Mouse (Mus musculus) midbrain, embryonic 12.5 days (tissue): ENCODE data around the gene Mcemp1. TPM values are rescaled to one million over a fixed set of nuclear protein-coding genes. Genes with fewer than 3 reads are reported as not detected.
A peak's percentile ranks its signal among the peaks of the same experiment; 100 is the strongest.

Experiments
- ATAC-seq: fragments of 200-750 bp; cut with Nextera tagmentation; 2 replicates; pipeline ENCODE4 v1.8.0; 2017; ENCODE audit warnings: low read depth, moderate TSS enrichment, moderate library complexity; ENCODE audit not compliant: low FRiP score
- H3K27ac ChIP-seq: fragments of 300-500 bp; sonication (generic); replicated peaks from 2 replicates; pipeline ENCODE4 v1.5.1; 2016; ENCODE audit warnings: mild to moderate bottlenecking
- H3K27me3 ChIP-seq: fragments of 300-500 bp; sonication (generic); 2 replicates; pipeline ENCODE4 v1.6.1; 2016; ENCODE audit warnings: mild to moderate bottlenecking
- H3K36me3 ChIP-seq: fragments of 300-500 bp; sonication (generic); 2 replicates; pipeline ENCODE4 v1.6.1; 2016
- H3K4me1 ChIP-seq: fragments of 300-500 bp; sonication (generic); 2 replicates; pipeline ENCODE4 v1.6.1; 2016
- H3K4me2 ChIP-seq: fragments of 300-500 bp; sonication (generic); replicated peaks from 2 replicates; pipeline ENCODE4 v1.6.1; 2016; ENCODE audit warnings: mild to moderate bottlenecking, moderate library complexity
- H3K4me3 ChIP-seq: fragments of 300-500 bp; sonication (generic); 2 replicates; pipeline ENCODE4 v1.5.1; 2016; ENCODE audit warnings: mild to moderate bottlenecking
- H3K9ac ChIP-seq: fragments of 300-500 bp; sonication (generic); replicated peaks from 2 replicates; pipeline ENCODE4 v1.6.1; 2016; ENCODE audit warnings: mild to moderate bottlenecking, moderate library complexity
- H3K9me3 ChIP-seq: fragments of 300-500 bp; sonication (generic); 2 replicates; pipeline ENCODE4 v1.6.1; 2016; ENCODE audit warnings: mild to moderate bottlenecking
- WGBS: fragments of 180-500 bp; shearing (Covaris S2); methylation state at CpG from one replicate; pipeline ENCODE4 v1.1.7; 2016; 5-methylcytosine and 5-hydroxymethylcytosine counted together
- polyA plus RNA-seq: library from polyadenylated mRNA; unstranded; fragments of >200 nt; fragmentation: Nextera tagmentation; extraction: Ambion mirVana; gene quantifications from 2 replicates; pipeline ENCODE4 v1.2.1, GENCODE M21; 2016

Mcemp1 gene
- polyA plus RNA-seq, 1 experiment from 2014 or later = not detected

DNA sequence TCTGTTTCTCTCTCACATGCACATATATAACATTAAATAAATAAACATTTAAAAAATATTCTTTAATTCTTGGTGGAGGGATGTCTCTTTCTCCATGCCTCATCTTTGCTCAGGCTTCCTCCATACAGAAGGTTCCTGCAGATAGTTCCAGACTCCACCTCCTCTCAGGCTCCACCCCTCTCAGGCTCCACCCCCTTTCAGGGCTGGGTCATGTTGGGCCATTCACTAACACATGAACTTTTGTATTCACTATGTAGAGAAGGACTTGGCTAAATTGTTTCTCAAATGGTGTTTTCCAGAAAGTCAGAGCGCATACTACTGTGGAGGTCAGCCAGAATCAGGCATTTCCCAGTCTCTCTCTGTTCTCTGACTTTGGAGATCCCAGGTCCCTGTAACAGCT, 35.9 kb downstream of the Mcemp1 start:
- Histone ChIP-seq H3K27me3 (no peaks in the 10 kb centered on the region), H3K4me1 (no peaks in the 10 kb centered on the region), H3K36me3 (no peaks in the 10 kb centered on the region), H3K9ac (no peak overlapping the region), H3K4me3 (no peak overlapping the region), H3K27ac (no peak overlapping the region), H3K4me2 (no peak overlapping the region), H3K9me3 (no peaks in the 10 kb centered on the region)
- WGBS = 90% methylated on average over 1 of the region's 1 CpGs
- no peak for ATAC-seq

DNA sequence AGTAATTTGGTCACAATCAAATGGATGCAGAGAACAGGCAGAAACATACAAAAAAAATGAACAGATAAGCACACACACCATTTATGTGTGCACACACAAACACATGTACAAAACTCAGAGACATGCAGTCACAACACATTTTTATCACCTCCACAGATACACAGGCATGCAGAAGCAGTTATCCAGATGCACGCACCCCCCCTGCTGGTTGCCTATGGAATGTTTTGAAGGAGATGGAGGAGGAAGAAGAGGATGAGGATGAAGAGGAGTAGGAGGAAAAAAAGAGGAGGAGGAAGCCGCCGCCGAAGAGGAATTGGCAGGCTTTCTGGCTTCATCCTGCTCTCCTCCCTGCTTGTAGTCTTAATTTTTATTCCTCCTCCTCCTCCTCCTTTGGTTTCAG, 40.2 kb downstream of the Mcemp1 start:
- H3K9me3 ChIP-seq = no peaks in the 10 kb centered on the region
- H3K4me3 ChIP-seq = no peak overlapping the region
- H3K4me2 ChIP-seq = no peak overlapping the region
- H3K36me3 ChIP-seq = no peaks in the 10 kb centered on the region
- ATAC-seq = no peak
- WGBS = 64% methylated on average over 4 of the region's 4 CpGs
- no peak overlapping the region for H3K9ac ChIP-seq
- H3K27me3 ChIP-seq = no peaks in the 10 kb centered on the region
- H3K4me1 ChIP-seq = no peaks in the 10 kb centered on the region
- H3K27ac ChIP-seq = no peak overlapping the region

DNA sequence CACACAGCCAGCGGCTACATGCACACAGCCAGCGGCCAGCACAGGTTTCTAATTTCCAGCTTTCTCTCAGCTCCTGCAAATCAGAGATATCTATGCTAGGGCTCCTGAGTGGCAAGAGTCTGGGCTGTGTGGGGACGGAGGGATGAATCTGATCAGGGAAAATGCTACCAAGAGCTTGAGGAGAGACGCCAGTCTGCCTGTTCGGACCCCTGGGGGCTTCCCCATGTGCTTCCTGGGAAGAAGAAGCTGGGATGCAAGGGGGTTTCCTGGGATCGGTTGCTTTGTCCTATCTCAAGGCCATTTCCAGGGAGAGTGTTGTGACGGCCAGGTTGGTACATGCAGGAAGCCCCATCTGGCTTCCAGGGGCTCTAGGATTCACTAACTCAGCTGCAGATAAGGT, 42.1 kb downstream of the Mcemp1 start:
- H3K27me3 ChIP-seq = no peaks in the 10 kb centered on the region
- no peak overlapping the region for H3K4me3 ChIP-seq
- 71% methylated on average over 7 of the region's 7 CpGs for WGBS
- no peak overlapping the region for H3K9ac ChIP-seq
- no peak overlapping the region for H3K4me2 ChIP-seq
- H3K36me3 ChIP-seq = no peaks in the 10 kb centered on the region
- ATAC-seq = no peak
- H3K27ac ChIP-seq = no peak overlapping the region
- no peaks in the 10 kb centered on the region for H3K9me3 ChIP-seq
- no peaks in the 10 kb centered on the region for H3K4me1 ChIP-seq

DNA sequence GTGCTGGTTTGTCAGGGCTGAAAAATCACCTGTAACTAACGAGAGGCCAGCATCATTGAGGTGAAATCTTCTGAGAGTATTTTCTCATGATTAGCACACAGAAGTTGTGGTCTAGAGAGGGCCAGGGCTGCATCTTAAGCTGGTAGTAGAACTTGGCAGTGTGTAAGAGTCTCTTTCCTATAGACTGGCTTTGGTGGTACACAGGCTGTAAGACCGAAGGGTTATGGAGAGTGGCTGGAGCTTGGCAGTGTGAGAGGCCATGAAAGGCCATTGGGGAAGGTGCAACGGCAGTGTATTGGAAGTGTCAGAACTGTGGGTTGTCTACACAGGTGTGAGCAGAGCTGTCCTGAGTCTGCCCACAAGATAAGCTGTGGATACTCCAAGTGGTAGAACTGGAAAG, 44.8 kb downstream of the Mcemp1 start:
- Histone ChIP-seq H3K9me3 (no peaks in the 10 kb centered on the region), H3K27me3 (no peaks in the 10 kb centered on the region), H3K4me3 (no peak overlapping the region), H3K9ac (no peak overlapping the region), H3K4me2 (no peak overlapping the region), H3K4me1 (no peaks in the 10 kb centered on the region), H3K27ac (no peak overlapping the region), H3K36me3 (no peaks in the 10 kb centered on the region)
- no peak for ATAC-seq
- 83% methylated on average over 3 of the region's 3 CpGs for WGBS

DNA sequence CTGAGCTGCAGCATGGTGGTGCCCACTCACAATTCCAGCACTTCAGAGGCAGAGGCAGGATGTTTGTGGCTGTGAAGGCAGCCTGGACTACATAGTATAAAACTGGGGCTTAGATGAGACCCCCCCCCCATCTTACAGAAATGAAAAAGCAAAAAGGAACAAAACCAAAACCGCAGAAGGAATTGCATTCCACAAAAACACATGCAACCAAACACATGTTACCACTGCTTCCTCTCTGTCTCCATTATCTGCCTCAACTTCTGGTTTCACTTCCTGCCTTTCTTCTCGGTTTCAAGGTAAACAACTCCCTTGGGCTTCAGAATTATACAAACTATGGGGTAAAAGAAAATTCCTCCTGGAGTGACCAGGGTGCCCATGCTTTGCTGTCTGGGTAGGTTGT, 46.1 kb downstream of the Mcemp1 start:
- no peak for ATAC-seq
- 68% methylated on average over 2 of the region's 2 CpGs for WGBS
- H3K9ac ChIP-seq = no peak overlapping the region
- no peak overlapping the region for H3K4me3 ChIP-seq
- H3K36me3 ChIP-seq = no peaks in the 10 kb centered on the region
- no peaks in the 10 kb centered on the region for H3K9me3 ChIP-seq
- no peaks in the 10 kb centered on the region for H3K4me1 ChIP-seq
- H3K27ac ChIP-seq = no peak overlapping the region
- H3K4me2 ChIP-seq = no peak overlapping the region
- no peaks in the 10 kb centered on the region for H3K27me3 ChIP-seq

DNA sequence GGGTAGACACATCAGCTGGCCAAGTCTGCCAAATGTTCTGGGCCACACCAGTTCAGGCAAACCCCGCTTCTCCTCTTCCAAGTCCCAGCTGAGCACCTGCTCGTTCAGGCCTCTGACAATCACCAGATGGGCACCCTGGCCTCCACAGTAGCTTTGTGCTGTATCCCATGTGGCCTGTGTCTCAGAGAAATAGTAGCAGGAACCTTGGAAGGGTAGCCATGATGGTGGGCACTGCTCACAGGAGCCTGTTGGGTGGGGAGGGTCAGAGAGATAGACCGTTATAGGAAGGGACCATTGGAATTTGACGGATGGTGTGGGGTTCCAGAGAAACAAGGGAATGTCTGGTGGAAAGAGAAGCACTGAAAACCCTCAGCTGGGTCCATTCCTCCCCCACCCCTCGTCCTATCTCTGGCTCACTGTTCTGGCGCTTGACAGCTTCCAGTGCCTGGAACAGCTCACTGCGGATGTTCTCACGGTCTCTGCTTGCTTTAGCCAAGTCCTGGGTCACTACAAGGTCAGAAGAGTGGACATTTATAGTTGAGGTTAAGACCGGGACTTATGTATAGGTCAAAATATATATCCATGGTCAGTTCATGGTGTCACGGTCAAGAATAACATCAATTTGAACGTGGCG, 51.9 kb downstream of the Mcemp1 start:
- Histone ChIP-seq H3K4me3 (no peak overlapping the region), H3K27ac (no peak overlapping the region), H3K4me1 (no peaks in the 10 kb centered on the region), H3K27me3 (no peaks in the 10 kb centered on the region), H3K36me3 (no peaks in the 10 kb centered on the region), H3K9me3 (no peaks in the 10 kb centered on the region), H3K4me2 (no peak overlapping the region), H3K9ac (no peak overlapping the region)
- no peak for ATAC-seq
- 86% methylated on average over 12 of the region's 12 CpGs for WGBS

DNA sequence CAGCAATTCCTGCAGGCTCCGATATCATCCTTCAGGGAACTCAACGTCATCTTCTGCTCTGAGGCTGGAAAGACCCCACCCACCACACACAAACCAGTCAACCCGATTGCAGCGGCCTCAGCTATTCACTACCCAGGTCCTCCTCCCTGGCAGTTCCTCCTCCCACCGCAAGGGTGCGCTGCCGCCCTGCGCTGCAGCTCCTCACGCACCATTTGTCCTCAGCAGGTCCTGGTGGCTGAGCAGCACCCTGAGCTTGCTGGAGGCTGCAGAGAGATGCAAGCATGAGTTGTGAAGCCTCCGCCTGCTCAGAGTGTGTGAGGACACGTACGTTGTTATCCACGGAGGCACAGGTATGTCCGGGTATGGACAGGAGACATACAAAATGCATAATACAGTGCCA, 53.0 kb downstream of the Mcemp1 start:
- H3K9ac ChIP-seq = no peak overlapping the region
- no peaks in the 10 kb centered on the region for H3K27me3 ChIP-seq
- ATAC-seq = peak; percentile 72; the same call in 1 of the 2 replicates
- H3K4me1 ChIP-seq = no peaks in the 10 kb centered on the region
- H3K36me3 ChIP-seq = no peaks in the 10 kb centered on the region
- no peak overlapping the region for H3K4me2 ChIP-seq
- 20% methylated on average over 14 of the region's 14 CpGs for WGBS
- H3K9me3 ChIP-seq = no peaks in the 10 kb centered on the region
- no peak overlapping the region for H3K4me3 ChIP-seq
- H3K27ac ChIP-seq = no peak overlapping the region

Other genes starting within 250 kb of the Mcemp1 start
- gene Pex11g, start 198.1 kb upstream of the Mcemp1 start, polyA plus RNA-seq = 3.3 and 3.4 TPM in 2 replicates
- 0.19 and 0.25 TPM in 2 replicates for gene Tex45, start 194.9 kb upstream of the Mcemp1 start, polyA plus RNA-seq
- gene Zfp358, start 172.6 kb upstream of the Mcemp1 start, polyA plus RNA-seq = 82.8 and 89.5 TPM in 2 replicates
- gene Mcoln1, start 165.3 kb upstream of the Mcemp1 start, polyA plus RNA-seq = 74.9 and 79.3 TPM in 2 replicates
- gene Pnpla6, start 150.4 kb upstream of the Mcemp1 start, polyA plus RNA-seq = 30.5 and 35.0 TPM in 2 replicates
- gene C330021F23Rik, start 97.8 kb upstream of the Mcemp1 start, polyA plus RNA-seq = 2.8 and 3.2 TPM in 2 replicates
- 22.9 and 26.5 TPM in 2 replicates for gene Camsap3, start 78.5 kb upstream of the Mcemp1 start, polyA plus RNA-seq
- gene Xab2, start 44.4 kb upstream of the Mcemp1 start, polyA plus RNA-seq = 62.8 and 65.2 TPM in 2 replicates
- 109 and 124 TPM in 2 replicates for gene Pet100, start 44.2 kb upstream of the Mcemp1 start, polyA plus RNA-seq
- gene Pcp2, start 40.2 kb upstream of the Mcemp1 start, polyA plus RNA-seq = 0.14 TPM in 1 of 2 replicates, not detected in the other
- 19.5 and 19.8 TPM in 2 replicates for gene Stxbp2, start 34.8 kb upstream of the Mcemp1 start, polyA plus RNA-seq
- gene Retn, start 10.0 kb upstream of the Mcemp1 start, polyA plus RNA-seq = 0.54 TPM in 1 of 2 replicates, not detected in the other
- 7.0 and 7.9 TPM in 2 replicates for gene Fcor, start 6.6 kb downstream of the Mcemp1 start, polyA plus RNA-seq
- 46.6 and 49.0 TPM in 2 replicates for gene Trappc5, start 10.5 kb downstream of the Mcemp1 start, polyA plus RNA-seq
- 0.40 and 0.42 TPM in 2 replicates for gene Fcer2a, start 28.4 kb downstream of the Mcemp1 start, polyA plus RNA-seq
- gene Clec4g, start 54.9 kb downstream of the Mcemp1 start, polyA plus RNA-seq = not detected in 2 replicates
- gene Cd209a, start 83.2 kb downstream of the Mcemp1 start, polyA plus RNA-seq = 0.20 TPM in 1 of 2 replicates, not detected in the other
- gene Cd209e, start 188.6 kb downstream of the Mcemp1 start, polyA plus RNA-seq = not detected in 2 replicates
- gene Cd209d, start 212.8 kb downstream of the Mcemp1 start, polyA plus RNA-seq = not detected in 2 replicates